Mouse (Mus musculus): ENCODE measurements around the gene Tmem273. TPM values are rescaled to one million over a fixed set of nuclear protein-coding genes. Genes with fewer than 3 reads are reported as not detected.

The Tmem273 gene
- total RNA-seq, 2 experiments from 2014 or later, result 0.91 to 1.3 TPM

DNA sequence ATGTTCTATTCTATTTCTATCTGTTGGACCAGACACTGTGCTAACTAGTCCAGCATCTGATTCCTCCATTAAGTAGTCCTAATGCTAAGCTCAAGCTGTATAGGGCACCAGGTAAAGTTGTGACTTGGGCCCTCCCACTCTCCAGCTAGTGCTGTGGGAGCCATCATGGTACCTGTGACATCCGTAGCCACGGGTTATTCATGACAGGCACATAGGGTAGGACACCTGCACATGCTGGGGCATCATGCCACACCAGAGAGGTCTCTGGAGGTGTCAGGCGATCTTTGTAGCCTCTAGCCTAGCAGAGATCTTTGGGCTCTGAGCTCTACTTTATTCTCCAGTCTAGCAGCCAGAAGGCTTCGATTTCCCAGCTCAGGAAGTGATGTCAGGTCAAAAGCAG, 2.9 kb upstream of the Tmem273 start:
- DNase-seq (ENCODE audit: extremely low spot score in 1 of 2, low spot score in 2 of 2), result no peak
- H3K27ac ChIP-seq, result no peak overlapping the region
- no peak overlapping the region for H3K4me3 ChIP-seq
- no peak for TF ChIP-seq CTCF (IDR thresholded peaks at IDR 0.05)
- intact Hi-C loops (cut with DNase I), result no loop called here

DNA sequence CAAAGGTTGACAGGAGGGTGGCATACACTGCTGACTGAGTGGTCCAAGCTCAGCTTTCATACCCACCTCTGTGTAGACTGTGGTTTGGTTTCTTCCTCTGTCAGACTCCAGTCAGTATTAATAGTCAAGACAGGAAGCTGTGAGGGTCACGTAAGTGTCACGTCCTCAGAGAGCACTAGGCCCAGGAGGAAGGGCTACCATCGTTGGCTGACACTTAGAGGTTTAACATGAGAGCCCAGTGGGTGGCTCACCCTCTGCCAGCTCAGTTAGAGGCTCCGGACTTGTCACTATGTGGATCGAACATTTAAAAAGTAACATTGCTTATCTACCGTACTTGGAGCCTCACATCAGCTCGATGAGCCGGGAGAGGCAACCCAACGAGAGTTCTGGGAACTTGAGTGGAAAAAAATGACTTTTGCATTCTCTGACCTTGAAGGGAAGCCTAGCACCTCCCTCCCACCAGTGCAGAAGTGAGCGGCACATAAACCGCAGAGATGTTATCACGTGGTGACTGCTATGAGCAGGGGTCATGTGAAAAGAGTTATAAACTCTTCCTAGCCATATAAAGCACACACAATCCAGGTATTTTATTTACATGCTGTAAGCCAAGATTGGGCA, 1.5 kb upstream of the Tmem273 start:
- intact Hi-C loops (cut with DNase I), result no loop called here
- no peak overlapping the region for H3K4me3 ChIP-seq
- TF ChIP-seq CTCF (IDR thresholded peaks at IDR 0.05), result no peak

DNA sequence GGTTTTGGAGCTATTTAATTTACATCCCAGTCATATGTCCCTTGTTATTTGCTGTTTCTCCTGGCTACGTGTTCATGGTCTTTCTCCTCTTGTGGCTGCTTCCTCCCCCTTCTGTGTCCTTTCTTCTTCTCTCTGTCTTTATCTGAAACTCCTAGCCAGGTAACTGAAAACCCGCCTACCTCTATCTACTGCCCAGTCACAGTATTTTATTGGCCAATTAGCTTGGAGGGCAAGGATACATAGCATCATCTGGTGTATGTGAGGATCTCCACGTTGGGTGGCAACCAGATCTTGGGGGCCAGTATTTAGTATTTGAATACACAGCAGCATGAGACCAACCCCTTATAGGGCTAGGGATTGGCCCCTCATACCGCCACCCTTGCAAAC, 1.0 kb upstream of the Tmem273 start:
- Histone ChIP-seq H3K27ac (no peak overlapping the region), H3K4me3 (no peak overlapping the region)
- intact Hi-C loops (cut with DNase I), result no loop called here
- TF ChIP-seq CTCF (IDR thresholded peaks at IDR 0.05), result no peak
- no peak for DNase-seq (ENCODE audit: extremely low spot score in 1 of 2, low spot score in 2 of 2)

More for the DNA sequence above, 1.5 kb upstream of the Tmem273 start:
- no peak for DNase-seq (ENCODE audit: extremely low spot score in 1 of 2, low spot score in 2 of 2)
- H3K27ac ChIP-seq, result no peak overlapping the region

DNA sequence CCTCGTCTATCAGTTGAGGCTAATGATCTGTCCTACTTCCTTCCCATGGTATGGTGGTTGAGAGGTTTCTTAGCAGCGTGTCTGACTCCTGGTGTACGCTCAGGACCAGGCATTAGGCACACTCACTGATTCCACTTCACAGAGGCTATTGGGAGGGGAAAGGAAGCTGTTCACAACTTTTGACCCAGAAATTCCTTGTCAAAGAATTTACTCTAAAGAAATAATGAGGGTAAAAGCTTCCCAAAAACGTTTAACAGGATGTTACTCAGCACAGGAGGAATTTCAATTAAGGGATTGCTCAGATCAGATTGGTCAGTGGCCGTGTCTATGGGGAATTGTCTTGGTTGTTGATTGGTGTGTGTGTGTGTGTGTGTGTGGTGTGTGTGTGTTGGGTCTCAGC, 1.9 kb downstream of the Tmem273 start:
- no peak for TF ChIP-seq CTCF (IDR thresholded peaks at IDR 0.05)
- no peak for DNase-seq (ENCODE audit: extremely low spot score in 1 of 2, low spot score in 2 of 2)
- Histone ChIP-seq H3K27ac (no peak overlapping the region), H3K4me3 (no peak overlapping the region)
- intact Hi-C loops (cut with DNase I), result no loop called here

DNA sequence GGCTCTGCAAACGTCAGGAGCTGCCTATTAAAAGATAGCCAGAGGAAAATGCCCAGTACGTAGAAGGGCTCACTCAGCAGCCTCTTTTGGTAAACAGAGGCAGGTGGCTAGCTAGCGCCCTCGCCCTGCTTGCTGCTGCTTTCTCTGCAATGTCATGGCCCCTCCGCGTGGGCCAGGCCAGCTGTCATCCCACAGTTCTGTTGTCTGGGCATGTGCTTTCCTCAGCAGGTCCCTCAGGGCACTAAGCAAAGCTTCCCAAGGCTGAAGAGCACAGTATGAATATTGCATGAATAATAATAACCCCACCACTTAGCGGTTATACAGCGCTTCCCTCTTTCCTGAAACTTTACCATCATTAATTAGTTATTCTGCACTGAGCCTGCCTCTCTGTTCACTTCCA, 10.6 kb downstream of the Tmem273 start:
- Histone ChIP-seq H3K27ac (no peak overlapping the region), H3K4me3 (no peak overlapping the region)
- intact Hi-C loops (cut with DNase I), result no loop called here
- TF ChIP-seq CTCF (IDR thresholded peaks at IDR 0.05), result no peak
- DNase-seq (ENCODE audit: extremely low spot score in 1 of 2, low spot score in 2 of 2), result no peak

DNA sequence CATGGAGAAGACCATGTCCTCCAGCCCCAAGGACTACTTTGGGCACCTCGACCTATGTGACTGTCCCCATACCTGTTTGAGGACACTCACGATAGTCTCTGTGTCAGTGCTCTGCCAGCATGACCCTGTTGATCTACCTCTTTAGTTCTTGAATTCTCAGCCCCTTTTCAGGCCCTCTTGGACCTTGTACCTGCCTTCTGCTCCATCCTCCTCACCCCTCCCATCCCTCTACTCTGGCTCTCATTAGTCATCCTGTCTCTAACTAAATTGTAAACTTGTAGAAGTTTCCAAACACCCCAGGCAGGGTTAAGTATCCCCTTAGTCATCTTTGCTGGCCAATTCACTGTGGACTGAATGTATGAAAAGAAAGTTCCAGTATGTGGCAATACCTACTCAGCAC, 12.0 kb downstream of the Tmem273 start:
- Histone ChIP-seq H3K4me3 (no peak overlapping the region), H3K27ac (no peak overlapping the region)
- DNase-seq (ENCODE audit: extremely low spot score in 1 of 2, low spot score in 2 of 2), result no peak
- intact Hi-C loops (cut with DNase I), result no loop called here
- TF ChIP-seq CTCF (IDR thresholded peaks at IDR 0.05), result no peak

DNA sequence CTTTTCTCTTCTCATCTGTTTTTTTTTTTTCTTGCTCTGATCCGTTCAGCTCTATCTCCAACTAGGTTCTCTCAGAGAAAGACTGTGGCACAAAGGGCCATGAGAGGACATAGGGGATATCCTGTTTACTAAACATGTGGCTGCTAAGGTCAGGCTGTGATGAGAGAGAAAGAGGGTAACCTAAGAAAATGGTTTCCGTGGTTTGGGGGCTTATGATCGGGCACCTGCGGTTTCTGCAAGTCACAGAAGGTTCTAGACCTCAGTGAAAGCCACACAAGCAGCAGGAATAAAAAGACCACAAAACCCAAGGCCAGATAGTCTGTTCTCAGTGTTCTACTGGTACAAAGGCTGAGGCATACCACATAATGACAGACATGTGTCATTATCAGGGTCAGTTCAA, 12.6 kb downstream of the Tmem273 start:
- no peak for DNase-seq (ENCODE audit: extremely low spot score in 1 of 2, low spot score in 2 of 2)
- H3K4me3 ChIP-seq, result no peak overlapping the region
- H3K27ac ChIP-seq, result no peak overlapping the region
- no peak for TF ChIP-seq CTCF (IDR thresholded peaks at IDR 0.05)
- intact Hi-C loops (cut with DNase I), result no loop called here

DNA sequence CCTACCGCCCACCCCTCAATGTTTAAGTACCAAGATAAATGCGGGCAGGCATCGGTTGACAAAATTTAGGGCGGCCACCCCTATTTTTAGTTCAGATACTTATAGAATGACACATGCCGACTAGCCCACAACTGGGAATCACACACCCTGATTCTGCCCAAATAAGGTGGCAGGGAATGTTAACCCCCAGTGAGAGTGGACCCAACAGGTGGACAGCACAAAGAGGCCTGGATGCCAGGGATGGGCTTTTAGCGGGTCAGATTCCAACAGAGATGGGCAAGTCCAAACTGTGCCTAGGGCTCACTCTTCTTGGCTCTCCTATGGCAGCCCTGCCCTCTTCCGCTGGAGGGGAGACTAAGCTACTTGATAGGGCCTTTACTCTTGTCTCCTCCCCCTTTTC, 14.3 kb downstream of the Tmem273 start:
- no peak for DNase-seq (ENCODE audit: extremely low spot score in 1 of 2, low spot score in 2 of 2)
- Histone ChIP-seq H3K4me3 (no peak overlapping the region), H3K27ac (no peak overlapping the region)
- intact Hi-C loops (cut with DNase I), result no loop called here
- TF ChIP-seq CTCF (IDR thresholded peaks at IDR 0.05), result no peak

DNA sequence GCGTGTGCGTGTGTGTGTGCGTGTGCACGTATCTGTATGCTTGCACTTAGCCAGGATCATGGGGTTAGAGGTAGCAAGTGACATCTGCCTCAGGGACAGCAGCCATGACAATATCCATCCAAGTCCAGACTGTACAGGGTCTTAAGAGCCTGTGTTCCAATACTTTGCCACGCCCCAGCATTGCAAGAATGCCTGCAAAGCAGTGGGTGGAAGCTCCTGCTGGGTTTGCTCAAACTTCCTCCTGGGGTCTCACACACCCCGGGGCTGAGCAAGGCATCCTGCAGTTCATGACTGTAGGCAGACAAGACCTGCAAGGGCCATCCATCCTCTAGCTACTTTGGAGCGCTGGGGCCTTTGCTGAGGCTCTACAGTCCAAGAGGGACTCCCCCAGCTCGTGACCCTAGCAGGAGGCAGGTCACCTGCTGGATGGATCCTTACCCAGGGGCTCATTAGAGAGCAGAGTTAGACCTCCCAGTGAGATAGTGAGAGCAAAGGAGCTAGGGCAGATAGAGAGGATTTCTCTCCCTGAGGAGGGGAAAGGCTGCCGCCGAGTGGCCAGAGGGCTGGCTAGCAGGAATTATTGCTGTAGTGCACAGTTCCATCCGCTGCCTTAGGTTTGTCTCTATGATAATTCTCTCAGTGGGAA, 15.4 kb downstream of the Tmem273 start:
- TF ChIP-seq CTCF (IDR thresholded peaks at IDR 0.05), result peak; percentile 43
- Histone ChIP-seq H3K4me3 (no peak overlapping the region), H3K27ac (no peak overlapping the region)
- no peak for DNase-seq (ENCODE audit: extremely low spot score in 1 of 2, low spot score in 2 of 2)
- intact Hi-C loops (cut with DNase I), result no loop called here

DNA sequence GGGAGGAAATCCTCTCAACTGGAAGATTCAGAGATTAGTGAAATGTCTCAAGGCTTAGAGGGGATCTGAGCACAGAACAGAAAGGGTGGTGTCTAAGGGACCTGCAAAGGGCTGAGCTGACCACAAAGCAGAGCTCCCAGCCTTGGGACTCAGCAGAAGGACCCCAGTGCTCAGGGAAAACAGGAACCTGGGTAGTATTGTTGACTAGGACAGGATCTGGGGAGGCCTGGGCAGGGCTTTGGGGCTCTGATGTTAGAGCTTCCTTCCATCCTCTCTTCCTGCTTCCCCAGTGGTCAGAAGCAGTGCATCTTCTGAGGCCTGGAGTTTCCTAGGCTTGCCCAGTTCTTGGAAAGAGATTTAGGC, 15.9 kb downstream of the Tmem273 start:
- intact Hi-C loops (cut with DNase I), result no loop called here
- no peak overlapping the region for H3K4me3 ChIP-seq
- no peak for TF ChIP-seq CTCF (IDR thresholded peaks at IDR 0.05)
- H3K27ac ChIP-seq, result no peak overlapping the region
- no peak for DNase-seq (ENCODE audit: extremely low spot score in 1 of 2, low spot score in 2 of 2)

DNA sequence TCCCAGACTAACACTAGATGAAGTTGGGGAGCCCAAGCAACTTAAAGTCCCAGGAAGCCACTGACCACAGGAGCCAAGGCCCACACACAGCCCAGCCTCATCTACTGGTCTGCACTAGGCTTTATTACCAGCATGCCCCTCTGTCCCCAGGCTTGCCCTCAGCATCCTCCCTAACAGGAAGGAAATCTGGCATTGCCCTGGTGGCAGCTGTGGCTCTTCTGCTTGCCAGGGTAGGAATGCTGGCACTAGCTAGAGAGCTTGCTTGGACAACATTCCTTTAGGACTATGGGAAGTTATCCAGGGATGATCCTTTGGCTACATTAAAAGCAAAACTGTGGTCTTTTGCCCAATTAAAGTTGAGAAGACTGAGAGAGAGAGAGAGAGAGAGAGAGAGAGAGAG, 24.3 kb downstream of the Tmem273 start:
- intact Hi-C loops (cut with DNase I), result no loop called here
- Histone ChIP-seq H3K27ac (no peak overlapping the region), H3K4me3 (no peak overlapping the region)
- no peak for DNase-seq (ENCODE audit: extremely low spot score in 1 of 2, low spot score in 2 of 2)
- TF ChIP-seq CTCF (IDR thresholded peaks at IDR 0.05), result no peak

DNA sequence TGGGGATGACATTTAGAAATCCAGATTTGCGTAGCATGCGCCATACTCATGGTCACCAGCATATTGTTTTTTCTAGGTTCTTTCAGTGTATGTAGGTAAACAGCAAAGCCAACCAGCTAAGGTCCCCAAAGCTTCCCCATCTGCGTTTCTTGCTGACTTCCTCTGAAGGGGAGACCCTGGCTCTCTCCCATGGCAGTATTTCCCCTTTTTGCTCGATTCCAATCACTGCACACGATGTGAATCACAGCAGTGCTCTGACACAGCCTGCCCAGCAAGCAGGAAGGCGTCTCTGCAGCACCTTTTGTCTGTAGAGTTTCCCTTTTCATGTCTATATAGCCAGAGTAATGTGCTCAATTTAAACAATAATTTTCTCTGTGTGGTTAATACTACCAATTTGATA, 26.7 kb downstream of the Tmem273 start:
- Histone ChIP-seq H3K27ac (no peak overlapping the region), H3K4me3 (no peak overlapping the region)
- TF ChIP-seq CTCF (IDR thresholded peaks at IDR 0.05), result no peak
- intact Hi-C loops (cut with DNase I), result no loop called here
- no peak for DNase-seq (ENCODE audit: extremely low spot score in 1 of 2, low spot score in 2 of 2)

DNA sequence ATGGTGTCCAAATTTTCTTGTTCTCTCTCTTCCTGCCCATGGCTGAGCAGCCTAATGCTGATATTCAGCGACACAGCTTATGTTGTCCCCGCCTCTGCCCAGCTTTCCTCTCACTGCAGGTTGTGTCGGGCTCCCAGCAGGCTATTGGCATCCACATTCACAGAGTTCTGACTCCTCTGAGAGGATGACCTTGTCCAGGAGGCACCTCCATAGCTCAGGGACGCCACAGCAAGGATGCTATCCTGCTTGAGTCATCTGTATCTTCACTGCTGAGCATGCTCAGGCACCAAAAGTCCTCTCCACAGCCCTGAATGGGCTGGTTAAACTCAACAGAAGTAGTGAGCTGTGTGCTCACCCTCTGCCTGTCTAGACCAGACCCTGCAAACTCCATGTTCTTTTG, 29.2 kb downstream of the Tmem273 start:
- Histone ChIP-seq H3K27ac (no peak overlapping the region), H3K4me3 (no peak overlapping the region)
- intact Hi-C loops (cut with DNase I), result no loop called here
- DNase-seq (ENCODE audit: extremely low spot score in 1 of 2, low spot score in 2 of 2), result no peak
- no peak for TF ChIP-seq CTCF (IDR thresholded peaks at IDR 0.05)
